Mouse (Mus musculus): ENCODE data around the gene Col26a1. TPM values are rescaled to one million over a fixed set of nuclear protein-coding genes. Genes with fewer than 3 reads are reported as not detected.

The Col26a1 gene
- total and polyA plus RNA-seq, 3 experiments, result 0.72 TPM; not detected in 2

GRCm38 (mm10) chr5:136705532-136705931 is 177.5 kb downstream of the Col26a1 start:
- no peak overlapping the region for H3K4me2 ChIP-seq (ENCODE audit: insufficient read depth, low read depth, poor library complexity, severe bottlenecking)
- H3K9ac ChIP-seq (ENCODE audit: insufficient read depth, low read depth), result no peak overlapping the region
- H3K36me3 ChIP-seq (replicated peaks in 1 of 2; ENCODE audit: control insufficient read depth in 1 of 2, insufficient read depth in 1 of 2, low read length in 1 of 2), result no peaks in the 10 kb centered on the region
- dilution Hi-C loops (cut with MboI; ENCODE audit: extremely low pct_ligation_motif_present, extremely low pct_unique_long_range_greater_than_20kb, low sequenced_read_pairs), result no loop called here
- H3K27ac ChIP-seq (ENCODE audit: insufficient read depth, low read depth), result no peak overlapping the region
- H3K79me2 ChIP-seq (replicated peaks; ENCODE audit: control insufficient read depth, extremely low read depth, insufficient read depth, poor library complexity, severe bottlenecking), result no peaks in the 10 kb centered on the region
- DNase-seq (ENCODE audit: extremely low read depth), result no peak
- in situ Hi-C loops (cut with MboI; ENCODE audit: low pct_ligation_motif_present, low pct_unique_long_range_greater_than_20kb, low sequenced_read_pairs), result no loop called here
- H3K4me3 ChIP-seq (replicated peaks in 1 of 3; ENCODE audit: low read depth in 2 of 3, low read length in 2 of 3, poor library complexity in 1 of 3), result no peak overlapping the region
- no peak for TF ChIP-seq CHD1 (IDR thresholded peaks at IDR 0.05; ENCODE audit: low read depth, low read length)
- peak; percentile 46 to 49 for TF ChIP-seq CTCF (conservative IDR thresholded peaks at IDR 0.05 in 1 of 2, IDR thresholded peaks at IDR 0.05 in 1 of 2; ENCODE audit: low read depth in 2 of 2, low read length in 2 of 2)
- peaks cover 2 to 6% of the 10 kb centered on the region in 2 experiments; a peak in 2 of 4 replicates for H3K4me1 ChIP-seq (ENCODE audit: control insufficient read depth in 1 of 2, insufficient read depth in 2 of 2)
- H3K9me3 ChIP-seq (replicated peaks; ENCODE audit: low read length), result peaks cover 8% of the 10 kb centered on the region
- peaks cover 25% of the 10 kb centered on the region for H3K27me3 ChIP-seq (replicated peaks)

GRCm38 (mm10) chr5:136704151-136704550 is 178.9 kb downstream of the Col26a1 start:
- no peak overlapping the region for H3K4me2 ChIP-seq (ENCODE audit: insufficient read depth, low read depth, poor library complexity, severe bottlenecking)
- in situ Hi-C loops (cut with MboI; ENCODE audit: low pct_ligation_motif_present, low pct_unique_long_range_greater_than_20kb, low sequenced_read_pairs), result no loop called here
- no peak overlapping the region for H3K4me3 ChIP-seq (replicated peaks in 1 of 3; ENCODE audit: low read depth in 2 of 3, low read length in 2 of 3, poor library complexity in 1 of 3)
- H3K9me3 ChIP-seq (replicated peaks; ENCODE audit: low read length), result peaks cover 8% of the 10 kb centered on the region
- H3K79me2 ChIP-seq (replicated peaks; ENCODE audit: control insufficient read depth, extremely low read depth, insufficient read depth, poor library complexity, severe bottlenecking), result no peaks in the 10 kb centered on the region
- peaks cover 2 to 8% of the 10 kb centered on the region in 2 experiments; a peak in 2 of 4 replicates for H3K4me1 ChIP-seq (ENCODE audit: control insufficient read depth in 1 of 2, insufficient read depth in 2 of 2)
- no peaks in the 10 kb centered on the region for H3K36me3 ChIP-seq (replicated peaks in 1 of 2; ENCODE audit: control insufficient read depth in 1 of 2, insufficient read depth in 1 of 2, low read length in 1 of 2)
- peaks cover 20% of the 10 kb centered on the region for H3K27me3 ChIP-seq (replicated peaks)
- no peak overlapping the region for H3K27ac ChIP-seq (ENCODE audit: insufficient read depth, low read depth)
- dilution Hi-C loops (cut with MboI; ENCODE audit: extremely low pct_ligation_motif_present, extremely low pct_unique_long_range_greater_than_20kb, low sequenced_read_pairs), result no loop called here
- H3K9ac ChIP-seq (ENCODE audit: insufficient read depth, low read depth), result no peak overlapping the region
- no peak for TF ChIP-seq EP300 (IDR thresholded peaks at IDR 0.05; ENCODE audit: low read length)
- TF ChIP-seq ZNF384 (IDR thresholded peaks at IDR 0.05; ENCODE audit: low read depth, low read length), result no peak
- TF ChIP-seq POLR2A (IDR thresholded peaks at IDR 0.05; ENCODE audit: low read depth, low read length), result no peak
- TF ChIP-seq POLR2AphosphoS2 (IDR thresholded peaks at IDR 0.05; ENCODE audit: low read depth, low read length), result no peak
- TF ChIP-seq NELFE (IDR thresholded peaks at IDR 0.05; ENCODE audit: low read depth, low read length), result no peak
- TF ChIP-seq MAX (IDR thresholded peaks at IDR 0.05; ENCODE audit: low read length), result no peak
- TF ChIP-seq JUND (conservative IDR thresholded peaks at IDR 0.05; ENCODE audit: low read depth, low read length), result no peak
- TF ChIP-seq USF2 (conservative IDR thresholded peaks at IDR 0.05; ENCODE audit: low read depth, low read length), result no peak
- TF ChIP-seq ZKSCAN1 (IDR thresholded peaks at IDR 0.05; ENCODE audit: borderline replicate concordance, low read depth, low read length), result no peak
- no peak for TF ChIP-seq PAX5 (IDR thresholded peaks at IDR 0.05; ENCODE audit: low read length)
- TF ChIP-seq MXI1 (IDR thresholded peaks at IDR 0.05; ENCODE audit: low read depth, low read length), result no peak
- TF ChIP-seq BHLHE40 (IDR thresholded peaks at IDR 0.05; ENCODE audit: low read depth, low read length), result no peak
- TF ChIP-seq SMC3 (IDR thresholded peaks at IDR 0.05; ENCODE audit: low read depth, low read length), result no peak
- no peak for TF ChIP-seq KAT2A (IDR thresholded peaks at IDR 0.05; ENCODE audit: insufficient replicate concordance, low read length)
- DNase-seq (ENCODE audit: extremely low read depth), result no peak

DNA sequence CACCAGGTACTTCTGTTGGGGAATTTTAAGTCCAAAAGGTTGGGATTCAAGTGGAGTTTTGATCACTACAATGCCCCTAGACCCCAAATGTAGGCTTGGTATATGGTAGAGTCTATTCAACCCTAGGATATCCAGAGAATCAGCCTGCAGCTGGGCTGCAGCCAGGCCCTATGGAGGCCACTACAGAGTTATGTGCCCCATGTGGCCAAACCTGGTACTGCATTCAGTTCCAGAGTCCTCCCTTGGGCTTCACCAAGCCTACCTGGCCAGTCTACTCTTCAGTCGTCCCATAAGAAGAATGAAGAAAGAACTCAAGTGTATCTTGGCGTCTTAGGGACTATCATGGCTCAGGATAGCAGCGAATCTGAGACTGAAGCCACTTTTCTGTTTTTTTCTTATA is 179.3 kb downstream of the Col26a1 start:
- Histone ChIP-seq H3K27me3 (replicated peaks) (peaks cover 17% of the 10 kb centered on the region), H3K4me3 (replicated peaks in 1 of 3; ENCODE audit: low read depth in 2 of 3, low read length in 2 of 3, poor library complexity in 1 of 3) (no peak overlapping the region), H3K9ac (ENCODE audit: insufficient read depth, low read depth) (no peak overlapping the region), H3K9me3 (replicated peaks; ENCODE audit: low read length) (peaks cover 8% of the 10 kb centered on the region), H3K4me2 (ENCODE audit: insufficient read depth, low read depth, poor library complexity, severe bottlenecking) (no peak overlapping the region), H3K4me1 (ENCODE audit: control insufficient read depth in 1 of 2, insufficient read depth in 2 of 2) (peaks cover 2 to 10% of the 10 kb centered on the region in 2 experiments; a peak in 2 of 4 replicates), H3K36me3 (replicated peaks in 1 of 2; ENCODE audit: control insufficient read depth in 1 of 2, insufficient read depth in 1 of 2, low read length in 1 of 2) (no peaks in the 10 kb centered on the region), H3K79me2 (replicated peaks; ENCODE audit: control insufficient read depth, extremely low read depth, insufficient read depth, poor library complexity, severe bottlenecking) (no peaks in the 10 kb centered on the region), H3K27ac (ENCODE audit: insufficient read depth, low read depth) (no peak overlapping the region)
- dilution Hi-C loops (cut with MboI; ENCODE audit: extremely low pct_ligation_motif_present, extremely low pct_unique_long_range_greater_than_20kb, low sequenced_read_pairs), result no loop called here
- TF ChIP-seq CTCF (conservative IDR thresholded peaks at IDR 0.05 in 1 of 2, IDR thresholded peaks at IDR 0.05 in 1 of 2; ENCODE audit: low read depth in 2 of 2, low read length in 2 of 2), result peak; percentile 62 to 83
- TF ChIP-seq RAD21 (IDR thresholded peaks at IDR 0.05; ENCODE audit: low read depth, low read length), result peak; percentile 2; the same call in 1 of the 2 replicates
- TF ChIP-seq TBP (conservative IDR thresholded peaks at IDR 0.05; ENCODE audit: low read depth, low read length), result no peak
- TF ChIP-seq MXI1 (IDR thresholded peaks at IDR 0.05; ENCODE audit: low read depth, low read length), result no peak
- peak; percentile 51 for DNase-seq (ENCODE audit: extremely low read depth)
- in situ Hi-C loops (cut with MboI; ENCODE audit: low pct_ligation_motif_present, low pct_unique_long_range_greater_than_20kb, low sequenced_read_pairs), result no loop called here
